Mouse (Mus musculus) C2C12 (cell line): ENCODE measurements around the gene Sema3b.

Experiments
- CEBPB ChIP-seq: IDR thresholded peaks from one replicate; pipeline ENCODE4 v1.6.1; 2011; ENCODE audit warnings: low read depth, mild to moderate bottlenecking, control low read depth, moderate library complexity
- CTCF ChIP-seq: IDR thresholded peaks from one replicate; pipeline ENCODE4 v1.5.1; 2011; ENCODE audit not compliant: control insufficient read depth, insufficient read depth, insufficient read length
- FOSL1 ChIP-seq: IDR thresholded peaks from one replicate; pipeline ENCODE4 v1.8.0; 2011; ENCODE audit warnings: mild to moderate bottlenecking, low read length; ENCODE audit not compliant: poor library complexity, insufficient read depth, severe bottlenecking
- MAX ChIP-seq: IDR thresholded peaks from one replicate; pipeline ENCODE4 v1.6.1; 2011; ENCODE audit warnings: mild to moderate bottlenecking, control low read depth
- MYOD1 ChIP-seq: IDR thresholded peaks from one replicate; pipeline ENCODE4 v1.6.1; 2011; ENCODE audit warnings: low read depth; ENCODE audit not compliant: control insufficient read depth, insufficient read length
- MYOG ChIP-seq: IDR thresholded peaks from one replicate; pipeline ENCODE4 v1.6.1; 2011; ENCODE audit not compliant: control insufficient read depth, insufficient read length; ENCODE audit errors: extremely low read depth
- USF1 ChIP-seq: IDR thresholded peaks from one replicate; pipeline ENCODE4 v1.6.1; 2011; ENCODE audit warnings: low read depth, mild to moderate bottlenecking, control low read depth, moderate library complexity

- TF ChIP-seq MYOG, result no peak
- TF ChIP-seq CTCF, result no peak
- no peak for TF ChIP-seq FOSL1
- no peak for TF ChIP-seq MAX
- TF ChIP-seq CEBPB, result no peak
- no peak for TF ChIP-seq USF1
- no peak for TF ChIP-seq MYOD1
Observed at GRCm38 (mm10) chr9:107577871-107578270, 31.2 kb downstream of the Sema3b start.
